Mouse (Mus musculus) stomach, postnatal 0 days (tissue): ENCODE measurements at regions not wholly inside any gene's neighbourhood (a gene's known extent, or its start where the extent isn't known, plus 50 kb on each side); places are given as distances from the start of the nearest gene placed in this dataset.

ENCODE experiments used
- CTCF ChIP-seq: IDR thresholded peaks from 2 replicates; pipeline ENCODE4 v1.5.1; 2016; ENCODE audit warnings: antibody characterized with exemption, low read depth, mild to moderate bottlenecking, moderate library complexity
- EP300 ChIP-seq: optimal IDR thresholded peaks from 2 replicates; pipeline ENCODE3; 2016; ENCODE audit warnings: antibody characterized with exemption

- TF ChIP-seq CTCF (no peak), EP300 (no peak)
These were observed 344.7 kb upstream of the Noct start for GRCm38 (mm10) chr3:50879595-50879994.
